Mouse (Mus musculus) heart, postnatal 0 days (tissue): ENCODE data around the gene Srek1.

Experiments used
- CTCF ChIP-seq: IDR thresholded peaks from 2 replicates; pipeline ENCODE4 v1.5.1; 2016; ENCODE audit warnings: antibody characterized with exemption, control low read depth, low read depth
- EP300 ChIP-seq: IDR thresholded peaks from 2 replicates; pipeline ENCODE4 v1.6.1; 2016; ENCODE audit warnings: antibody characterized with exemption, low read depth

DNA sequence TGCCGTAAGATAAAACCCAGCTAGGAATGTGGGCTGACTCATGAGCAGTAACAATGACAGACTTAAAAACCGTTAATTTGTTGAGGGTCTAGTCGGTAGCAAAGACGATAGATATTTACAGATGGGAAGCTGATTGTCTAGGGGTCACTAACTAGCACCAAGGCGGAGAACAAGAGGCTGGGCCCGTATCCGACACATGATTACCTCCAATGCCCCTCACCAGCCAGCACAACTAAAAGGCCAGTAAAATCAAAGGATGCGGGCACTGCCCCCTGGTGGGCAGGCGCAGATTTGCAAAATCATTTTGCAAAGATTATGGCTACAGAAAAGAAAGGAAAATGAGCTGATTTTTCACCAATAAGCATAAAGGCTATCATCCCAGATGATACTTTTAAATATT lies 78.2 kb downstream of the Srek1 start:
- TF ChIP-seq CTCF (peak; percentile 65), EP300 (no peak)
